Mouse (Mus musculus): ENCODE measurements around the gene Vdac2. TPM values are rescaled to one million over a fixed set of nuclear protein-coding genes. Genes with fewer than 3 reads are reported as not detected.
A peak's percentile ranks its signal among the peaks of the same experiment; 100 is the strongest.

The Vdac2 gene
- polyA plus RNA-seq, 1 experiment from 2014 or later = 312 TPM

DNA sequence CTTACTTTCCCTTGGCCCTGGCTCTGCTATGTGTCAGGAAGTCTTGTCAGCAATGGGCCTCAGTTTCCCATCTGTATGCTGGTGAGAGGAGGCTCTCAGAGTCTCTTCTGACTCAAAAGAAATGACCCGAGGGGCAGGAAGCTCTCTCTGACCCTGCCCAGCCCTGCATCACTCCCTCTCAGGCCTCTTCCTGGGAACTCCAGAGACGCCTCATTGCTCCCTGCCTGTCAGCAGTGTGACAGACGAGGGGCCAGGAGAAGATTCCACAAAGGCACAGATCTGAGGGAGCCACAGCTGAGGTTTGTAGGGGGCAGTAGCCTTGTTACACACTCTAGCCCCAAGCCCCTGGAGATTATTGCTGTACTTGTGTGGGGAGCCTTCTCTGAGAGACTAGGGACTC is 30.9 kb downstream of the Vdac2 start:
- H3K27ac ChIP-seq (ENCODE audit: low read depth, low read length) = no peak overlapping the region

DNA sequence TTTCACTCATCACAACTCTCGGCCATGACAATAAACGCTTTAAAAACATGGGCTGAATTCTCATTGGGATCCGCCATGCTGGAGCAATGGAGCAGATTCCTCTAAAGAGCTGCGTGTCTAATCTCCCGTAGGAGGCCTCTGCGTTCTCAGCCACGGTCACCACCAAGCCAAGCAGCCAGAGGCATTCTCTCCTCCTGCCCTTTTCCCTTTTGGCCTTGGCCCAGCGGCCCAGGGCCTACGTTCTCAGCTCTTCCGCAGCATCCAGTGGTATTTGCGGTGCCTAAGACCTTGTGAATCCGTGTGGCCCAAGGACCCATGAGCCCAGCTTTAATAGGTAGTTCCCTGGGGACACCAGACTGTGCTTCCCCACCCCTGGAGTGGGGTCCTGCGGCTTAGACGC is 31.8 kb downstream of the Vdac2 start:
- ATAC-seq (ENCODE audit: low FRiP score) = no peak
- no peaks in the 10 kb centered on the region for H3K36me3 ChIP-seq (ENCODE audit: control insufficient read depth, insufficient read depth, low read length)
- no peaks in the 10 kb centered on the region for H3K27me3 ChIP-seq (ENCODE audit: control insufficient read depth, insufficient read depth, low read length)
- no peak overlapping the region for H3K4me2 ChIP-seq
- peaks cover 7% of the 10 kb centered on the region for H3K4me1 ChIP-seq (ENCODE audit: control insufficient read depth, insufficient read depth, low read length)
- WGBS = 79% methylated on average over 14 of the region's 14 CpGs
- DNase-seq (ENCODE audit: low spot score, missing footprints) = peak; percentile 44
- H3K9ac ChIP-seq (ENCODE audit: low read length) = no peak overlapping the region
- no peaks in the 10 kb centered on the region for H3K9me3 ChIP-seq (ENCODE audit: control insufficient read depth, low read length)
- H3K4me3 ChIP-seq (ENCODE audit: low read depth, low read length) = no peak overlapping the region
- no peak overlapping the region for H3K27ac ChIP-seq (ENCODE audit: low read depth, low read length)

More for the DNA sequence above, 30.9 kb downstream of the Vdac2 start:
- Histone ChIP-seq H3K27me3 (ENCODE audit: control insufficient read depth, insufficient read depth, low read length) (no peaks in the 10 kb centered on the region), H3K4me2 (no peak overlapping the region), H3K4me1 (ENCODE audit: control insufficient read depth, insufficient read depth, low read length) (peaks cover 7% of the 10 kb centered on the region), H3K9ac (ENCODE audit: low read length) (no peak overlapping the region), H3K4me3 (ENCODE audit: low read depth, low read length) (no peak overlapping the region), H3K9me3 (ENCODE audit: control insufficient read depth, low read length) (no peaks in the 10 kb centered on the region), H3K36me3 (ENCODE audit: control insufficient read depth, insufficient read depth, low read length) (no peaks in the 10 kb centered on the region)
- DNase-seq (ENCODE audit: low spot score, missing footprints) = peak; percentile 54
- 20% methylated on average over 3 of the region's 3 CpGs for WGBS
- no peak for ATAC-seq (ENCODE audit: low FRiP score)

DNA sequence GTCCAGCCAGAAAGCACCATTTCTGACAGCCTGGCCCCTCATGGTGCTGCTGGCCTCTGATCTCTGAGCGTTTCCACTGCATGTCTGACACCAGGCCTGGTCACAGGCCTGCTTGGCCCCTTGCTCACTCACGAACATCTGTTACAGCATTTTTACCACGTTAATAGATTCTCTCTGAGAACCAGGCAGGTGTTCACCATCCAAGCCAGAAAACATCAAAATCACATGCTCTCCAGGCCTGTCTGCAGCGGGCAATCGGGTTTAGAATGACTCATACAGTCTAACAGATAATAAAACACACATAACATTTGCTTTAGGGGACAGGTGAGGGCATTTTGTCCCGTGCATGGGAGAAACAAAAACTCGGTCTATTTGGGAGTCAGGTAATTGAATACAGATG is 41.3 kb downstream of the Vdac2 start:
- no peaks in the 10 kb centered on the region for H3K4me1 ChIP-seq (ENCODE audit: control insufficient read depth, insufficient read depth, low read length)
- 80% methylated on average over 7 of the region's 7 CpGs for WGBS

DNA sequence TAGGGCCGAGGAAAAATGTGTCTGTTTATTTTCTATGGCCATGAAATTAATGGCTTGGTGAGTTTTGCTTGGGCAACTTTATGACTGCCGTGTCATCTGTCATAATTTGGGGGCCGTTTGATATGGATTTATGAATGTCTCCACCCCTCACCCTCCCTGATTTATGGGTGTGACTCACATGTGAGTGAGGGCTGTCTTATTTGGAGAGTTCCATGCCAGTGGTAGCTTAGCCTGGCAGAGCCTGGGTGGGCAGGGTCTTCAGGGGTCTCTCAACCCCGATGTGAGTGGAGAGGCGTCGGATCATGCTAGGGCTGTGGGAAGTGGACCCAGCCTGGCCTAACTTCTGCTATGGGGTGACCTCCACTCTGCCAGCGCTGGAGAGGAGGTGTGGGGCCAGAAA is 41.8 kb downstream of the Vdac2 start:
- 84% methylated on average over 7 of the region's 7 CpGs for WGBS
- ATAC-seq (ENCODE audit: low FRiP score) = no peak
- no peak for DNase-seq (ENCODE audit: low spot score, missing footprints)
- Histone ChIP-seq H3K9me3 (ENCODE audit: control insufficient read depth, low read length) (no peaks in the 10 kb centered on the region), H3K4me2 (no peak overlapping the region), H3K4me3 (ENCODE audit: low read depth, low read length) (no peak overlapping the region), H3K36me3 (ENCODE audit: control insufficient read depth, insufficient read depth, low read length) (no peaks in the 10 kb centered on the region), H3K4me1 (ENCODE audit: control insufficient read depth, insufficient read depth, low read length) (no peaks in the 10 kb centered on the region), H3K27me3 (ENCODE audit: control insufficient read depth, insufficient read depth, low read length) (no peaks in the 10 kb centered on the region), H3K9ac (ENCODE audit: low read length) (no peak overlapping the region), H3K27ac (ENCODE audit: low read depth, low read length) (no peak overlapping the region)

More for the DNA sequence above, 41.3 kb downstream of the Vdac2 start:
- Histone ChIP-seq H3K27me3 (ENCODE audit: control insufficient read depth, insufficient read depth, low read length) (no peaks in the 10 kb centered on the region), H3K27ac (ENCODE audit: low read depth, low read length) (no peak overlapping the region), H3K4me2 (no peak overlapping the region), H3K9ac (ENCODE audit: low read length) (no peak overlapping the region), H3K9me3 (ENCODE audit: control insufficient read depth, low read length) (no peaks in the 10 kb centered on the region), H3K36me3 (ENCODE audit: control insufficient read depth, insufficient read depth, low read length) (no peaks in the 10 kb centered on the region), H3K4me3 (ENCODE audit: low read depth, low read length) (no peak overlapping the region)
- ATAC-seq (ENCODE audit: low FRiP score) = no peak
- DNase-seq (ENCODE audit: low spot score, missing footprints) = no peak

GRCm38 (mm10) chr14:21890430-21890829 is 65.4 kb downstream of the Vdac2 start:
- DNase-seq (ENCODE audit: low spot score, missing footprints) (no peak), ATAC-seq (ENCODE audit: low FRiP score) (no peak)
- peaks cover 5% of the 10 kb centered on the region for H3K4me1 ChIP-seq (ENCODE audit: control insufficient read depth, insufficient read depth, low read length)
- no peaks in the 10 kb centered on the region for H3K36me3 ChIP-seq (ENCODE audit: control insufficient read depth, insufficient read depth, low read length)
- no peak overlapping the region for H3K9ac ChIP-seq (ENCODE audit: low read length)
- H3K4me2 ChIP-seq = no peak overlapping the region
- no peaks in the 10 kb centered on the region for H3K9me3 ChIP-seq (ENCODE audit: control insufficient read depth, low read length)
- no peak overlapping the region for H3K27ac ChIP-seq (ENCODE audit: low read depth, low read length)
- H3K4me3 ChIP-seq (ENCODE audit: low read depth, low read length) = no peak overlapping the region
- WGBS = 95% methylated on average over 2 of the region's 2 CpGs
- H3K27me3 ChIP-seq (ENCODE audit: control insufficient read depth, insufficient read depth, low read length) = no peaks in the 10 kb centered on the region

- H3K9ac ChIP-seq (ENCODE audit: low read length) = no peak overlapping the region; the same call in 1 of the 2 replicates
These were observed 66.7 kb downstream of the Vdac2 start for GRCm38 (mm10) chr14:21891581-21892340.

GRCm38 (mm10) chr14:21892341-21892659 is 67.3 kb downstream of the Vdac2 start:
- Histone ChIP-seq H3K9ac (ENCODE audit: low read length) (no peak overlapping the region), H3K27ac (ENCODE audit: low read depth, low read length) (no peak overlapping the region), H3K36me3 (ENCODE audit: control insufficient read depth, insufficient read depth, low read length) (no peaks in the 10 kb centered on the region), H3K4me2 (no peak overlapping the region), H3K27me3 (ENCODE audit: control insufficient read depth, insufficient read depth, low read length) (no peaks in the 10 kb centered on the region), H3K4me1 (ENCODE audit: control insufficient read depth, insufficient read depth, low read length) (peaks cover 5% of the 10 kb centered on the region), H3K9me3 (ENCODE audit: control insufficient read depth, low read length) (no peaks in the 10 kb centered on the region), H3K4me3 (ENCODE audit: low read depth, low read length) (no peak overlapping the region)
- ATAC-seq (ENCODE audit: low FRiP score) (no peak), DNase-seq (ENCODE audit: low spot score, missing footprints) (no peak)
- 77% methylated on average over 6 of the region's 6 CpGs for WGBS

More at GRCm38 (mm10) chr14:21891581-21892340, 66.7 kb downstream of the Vdac2 start:
- Histone ChIP-seq H3K9me3 (ENCODE audit: control insufficient read depth, low read length) (no peaks in the 10 kb centered on the region), H3K4me1 (ENCODE audit: control insufficient read depth, insufficient read depth, low read length) (peaks cover 5% of the 10 kb centered on the region), H3K27me3 (ENCODE audit: control insufficient read depth, insufficient read depth, low read length) (no peaks in the 10 kb centered on the region), H3K4me3 (ENCODE audit: low read depth, low read length) (no peak overlapping the region), H3K4me2 (no peak overlapping the region), H3K27ac (ENCODE audit: low read depth, low read length) (no peak overlapping the region), H3K36me3 (ENCODE audit: control insufficient read depth, insufficient read depth, low read length) (no peaks in the 10 kb centered on the region)
- ATAC-seq (ENCODE audit: low FRiP score) (no peak), DNase-seq (ENCODE audit: low spot score, missing footprints) (peak; percentile 88)
- 46% methylated on average over 15 of the region's 15 CpGs for WGBS

Other genes starting within 250 kb of the Vdac2 start
- not detected in 2 replicates for gene Dupd1, start 110.7 kb upstream of the Vdac2 start, polyA plus RNA-seq (2014; fragmentation: Nextera tagmentation; extraction: Ambion mirVana)
- 13.1 TPM in 2 replicates for gene Samd8, start 74.7 kb upstream of the Vdac2 start, polyA plus RNA-seq (2014; fragmentation: Nextera tagmentation; extraction: Ambion mirVana)
- not detected in 2 replicates for gene Dusp13, start 74.1 kb upstream of the Vdac2 start, polyA plus RNA-seq (2014; fragmentation: Nextera tagmentation; extraction: Ambion mirVana)
- gene Comtd1, start 23.7 kb downstream of the Vdac2 start, polyA plus RNA-seq (2014; fragmentation: Nextera tagmentation; extraction: Ambion mirVana) = 11.8 and 12.6 TPM in 2 replicates
- 6.2 and 7.5 TPM in 2 replicates for gene Zfp503, start 164.4 kb downstream of the Vdac2 start, polyA plus RNA-seq (2014; fragmentation: Nextera tagmentation; extraction: Ambion mirVana)
- 0.23 and 0.34 TPM in 2 replicates for gene Lrmda, start 194.5 kb downstream of the Vdac2 start, polyA plus RNA-seq (2014; fragmentation: Nextera tagmentation; extraction: Ambion mirVana)

All from midbrain, embryonic 11.5 days (tissue).